Mouse (Mus musculus): ENCODE data around the gene Emg1. TPM values are rescaled to one million over a fixed set of nuclear protein-coding genes. Genes with fewer than 3 reads are reported as not detected.

The Emg1 gene
- polyA plus RNA-seq, 1 experiment from 2014 or later = 96.6 TPM

DNA sequence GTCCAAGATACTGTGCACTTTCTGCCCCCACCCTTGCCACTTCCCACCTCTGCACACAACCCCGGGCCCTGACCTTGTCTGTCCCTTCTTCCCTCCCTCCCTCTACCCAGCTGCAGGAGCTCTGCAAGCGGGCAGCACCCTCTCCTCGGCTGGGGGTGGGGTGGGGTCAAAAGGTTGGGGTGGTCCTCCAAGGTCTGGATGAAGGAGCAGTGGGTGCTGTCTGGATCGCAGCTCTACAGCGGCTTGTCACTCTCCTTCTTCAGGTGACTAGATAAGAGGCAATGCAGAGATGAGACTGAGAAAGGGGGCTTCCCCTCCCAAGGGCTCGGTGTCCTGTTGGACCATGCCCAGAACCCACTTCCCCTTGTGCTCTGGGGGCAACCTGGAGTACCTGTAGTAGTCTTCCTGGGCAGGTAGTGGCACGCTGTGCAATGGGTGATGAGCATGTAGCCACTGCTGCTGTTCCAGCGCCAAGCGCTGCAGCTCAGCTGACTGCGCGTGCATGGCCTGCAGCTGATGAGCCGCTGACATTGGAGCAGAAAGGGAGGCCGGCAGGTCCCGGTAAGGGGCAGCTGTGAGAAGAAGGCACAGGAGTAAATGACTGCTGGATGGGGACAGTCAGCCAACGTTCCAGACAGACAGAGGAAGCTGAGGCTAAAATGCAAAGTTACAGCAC is 31.0 kb upstream of the Emg1 start:
- no peak for ATAC-seq
- Histone ChIP-seq H3K9me3 (ENCODE audit: control insufficient read depth) (no peaks in the 10 kb centered on the region), H3K4me1 (replicated peaks; ENCODE audit: control insufficient read depth, insufficient read depth, low read length) (0 out of 2 replicates have a peak, but pooled peaks cover 9% of the 10 kb centered on the region), H3K4me3 (ENCODE audit: low read depth, low read length) (no peak overlapping the region), H3K27me3 (replicated peaks; ENCODE audit: control insufficient read depth, insufficient read depth, low read length) (no peaks in the 10 kb centered on the region), H3K27ac (ENCODE audit: low read depth, low read length) (no peak overlapping the region; the same call in 1 of the 2 replicates), H3K4me2 (replicated peaks; ENCODE audit: low read depth) (no peak overlapping the region), H3K9ac (ENCODE audit: low read depth, low read length) (no peak overlapping the region), H3K36me3 (ENCODE audit: control insufficient read depth, insufficient read depth) (peaks cover 29% of the 10 kb centered on the region)
- TF ChIP-seq CTCF (IDR thresholded peaks at IDR 0.05; ENCODE audit: low read depth) = no peak
- 92% methylated on average over 15 of the region's 15 CpGs for WGBS

DNA sequence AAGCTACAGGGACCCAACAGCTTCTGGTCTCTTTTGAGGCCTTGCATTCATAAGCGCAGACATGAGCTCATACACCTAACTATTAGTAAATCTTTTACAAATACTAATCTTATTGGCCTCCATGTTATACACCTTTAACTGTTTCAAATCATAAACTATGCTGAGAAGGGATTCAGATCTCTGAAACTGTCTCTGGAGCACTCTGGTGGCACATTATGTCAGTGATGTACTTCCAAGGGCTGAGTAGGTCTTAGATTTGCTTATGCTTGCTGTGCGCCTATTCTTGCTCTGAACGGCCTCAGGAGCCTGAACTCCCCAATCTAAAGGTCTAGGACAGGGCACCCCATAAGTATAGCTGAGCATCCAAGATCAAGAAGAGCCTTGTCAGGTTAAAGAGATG is 29.9 kb upstream of the Emg1 start:
- peak overlapping the region; percentile 49 for H3K4me3 ChIP-seq (ENCODE audit: low read depth, low read length)
- 65% methylated on average over 3 of the region's 3 CpGs for WGBS
- TF ChIP-seq CTCF (IDR thresholded peaks at IDR 0.05; ENCODE audit: low read depth) = no peak
- peak overlapping the region; percentile 96; the same call in 1 of the 2 replicates for H3K27ac ChIP-seq (ENCODE audit: low read depth, low read length)
- peak overlapping the region; percentile 86 for H3K4me2 ChIP-seq (replicated peaks; ENCODE audit: low read depth)
- H3K9me3 ChIP-seq (ENCODE audit: control insufficient read depth) = no peaks in the 10 kb centered on the region
- H3K36me3 ChIP-seq (ENCODE audit: control insufficient read depth, insufficient read depth) = peaks cover 19% of the 10 kb centered on the region
- H3K27me3 ChIP-seq (replicated peaks; ENCODE audit: control insufficient read depth, insufficient read depth, low read length) = no peaks in the 10 kb centered on the region
- H3K4me1 ChIP-seq (replicated peaks; ENCODE audit: control insufficient read depth, insufficient read depth, low read length) = 0 out of 2 replicates have a peak, but pooled peaks cover 9% of the 10 kb centered on the region
- 0 out of 2 replicates have a peak overlapping the region, but pooled peaks have one; percentile 68 for H3K9ac ChIP-seq (ENCODE audit: low read depth, low read length)
- ATAC-seq = no peak

DNA sequence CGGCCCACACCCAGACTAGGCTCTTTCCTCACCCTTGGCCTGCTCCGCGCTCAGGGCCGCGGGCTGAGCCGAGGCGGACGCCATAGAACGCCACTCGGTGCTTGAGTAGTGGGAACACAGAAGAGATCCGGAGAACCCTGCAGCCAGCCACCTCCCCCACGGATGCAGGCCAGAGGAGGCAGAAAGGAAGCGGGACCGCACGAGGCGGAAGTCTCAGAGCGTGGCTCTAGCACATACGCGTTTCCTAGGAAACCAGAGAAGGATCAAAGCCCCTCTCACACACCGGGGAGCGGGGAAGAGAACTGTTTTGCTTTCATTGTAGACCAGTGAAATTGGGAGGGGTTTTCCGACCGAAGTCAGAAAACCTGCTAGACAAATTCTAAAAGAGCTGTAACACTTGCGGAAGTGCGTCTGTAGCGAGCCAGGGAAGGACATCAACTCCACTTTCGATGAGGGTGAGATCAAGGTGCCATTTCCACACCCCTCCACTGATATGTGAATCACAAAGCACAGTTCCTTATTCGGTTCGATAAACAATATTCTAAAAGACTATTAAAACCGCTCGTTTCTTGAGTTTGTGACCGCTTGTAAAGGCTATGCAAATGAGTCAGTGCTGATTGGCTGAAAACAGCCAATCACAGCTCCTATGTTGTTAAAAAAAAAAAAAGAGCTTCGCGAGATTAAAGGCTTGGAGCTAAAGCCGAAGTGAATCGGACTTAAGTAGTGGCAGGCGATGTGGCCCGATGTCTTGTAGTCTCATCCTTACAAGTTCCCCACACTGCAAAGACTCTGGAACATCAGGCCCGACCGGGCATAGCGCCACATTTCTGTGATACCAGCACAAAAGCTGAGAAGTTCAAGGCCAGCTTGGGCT is 29.1 kb upstream of the Emg1 start, which contains the start of gene Grcc10:
Gene Grcc10, minus strand, starts transcription at position 487 of the 874 bp plus-strand sequence.
- Histone ChIP-seq H3K36me3 (ENCODE audit: control insufficient read depth, insufficient read depth) (peaks cover 19% of the 10 kb centered on the region), H3K9ac (ENCODE audit: low read depth, low read length) (peak within 1 kb of the TSS; percentile 68), H3K27ac (ENCODE audit: low read depth, low read length) (peak within 1 kb of the TSS; percentile 96), H3K9me3 (ENCODE audit: control insufficient read depth) (no peaks in the 10 kb centered on the region), H3K4me1 (replicated peaks; ENCODE audit: control insufficient read depth, insufficient read depth, low read length) (0 out of 2 replicates have a peak, but pooled peaks cover 6% of the 10 kb centered on the region), H3K4me3 (ENCODE audit: low read depth, low read length) (peak within 1 kb of the TSS; percentile 49), H3K4me2 (replicated peaks; ENCODE audit: low read depth) (peak within 1 kb of the TSS; percentile 86), H3K27me3 (replicated peaks; ENCODE audit: control insufficient read depth, insufficient read depth, low read length) (no peaks in the 10 kb centered on the region)
- peak; percentile 68 for ATAC-seq
- 0 out of 2 replicates have a peak, but pooled peaks have one; percentile 2 for TF ChIP-seq CTCF (IDR thresholded peaks at IDR 0.05; ENCODE audit: low read depth)
- under 1% methylated on average over 41 of the region's 41 CpGs for WGBS

DNA sequence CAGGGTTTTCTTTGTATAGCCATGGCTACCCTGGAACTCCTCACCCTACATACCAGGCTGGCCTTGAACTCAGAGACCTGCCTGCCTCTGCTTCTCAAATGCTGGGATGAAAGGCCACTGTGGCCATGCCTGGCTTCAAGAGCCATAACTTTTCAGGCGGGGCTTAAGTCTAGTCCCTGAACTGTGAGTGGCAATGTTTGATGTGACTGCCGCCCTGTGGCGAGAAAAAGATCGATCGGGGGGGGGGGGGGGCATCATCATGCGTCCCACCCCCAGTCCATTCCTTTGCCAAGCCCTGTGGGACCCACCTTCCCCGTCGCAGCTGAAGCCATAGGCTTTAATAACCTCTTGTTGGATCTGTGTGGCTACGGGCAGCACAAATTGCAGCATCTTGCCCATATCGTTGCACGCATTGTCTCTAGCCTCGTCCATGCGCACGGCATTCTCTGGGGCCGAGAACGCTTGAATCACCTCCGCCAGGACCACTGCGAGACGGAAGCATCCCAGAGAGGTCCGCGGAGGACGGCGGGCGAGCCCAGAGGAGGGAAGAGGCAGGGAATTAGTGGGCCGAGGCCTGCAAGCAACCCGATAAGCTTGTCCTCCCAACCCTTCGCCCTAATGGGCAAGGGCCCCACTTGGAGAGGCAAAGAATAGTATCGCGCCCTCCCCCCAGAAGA is 28.4 kb upstream of the Emg1 start:
- Histone ChIP-seq H3K4me2 (replicated peaks; ENCODE audit: low read depth) (peak overlapping the region; percentile 86), H3K27ac (ENCODE audit: low read depth, low read length) (peak overlapping the region; percentile 96), H3K27me3 (replicated peaks; ENCODE audit: control insufficient read depth, insufficient read depth, low read length) (no peaks in the 10 kb centered on the region), H3K4me1 (replicated peaks; ENCODE audit: control insufficient read depth, insufficient read depth, low read length) (0 out of 2 replicates have a peak, but pooled peaks cover 5% of the 10 kb centered on the region), H3K9ac (ENCODE audit: low read depth, low read length) (peak overlapping the region; percentile 68), H3K36me3 (ENCODE audit: control insufficient read depth, insufficient read depth) (peaks cover 19% of the 10 kb centered on the region), H3K4me3 (ENCODE audit: low read depth, low read length) (peak overlapping the region; percentile 49), H3K9me3 (ENCODE audit: control insufficient read depth) (no peaks in the 10 kb centered on the region)
- peak; percentile 77 for TF ChIP-seq CTCF (IDR thresholded peaks at IDR 0.05; ENCODE audit: low read depth)
- ATAC-seq = peak; percentile 2
- 1% methylated on average over 29 of the region's 29 CpGs for WGBS

DNA sequence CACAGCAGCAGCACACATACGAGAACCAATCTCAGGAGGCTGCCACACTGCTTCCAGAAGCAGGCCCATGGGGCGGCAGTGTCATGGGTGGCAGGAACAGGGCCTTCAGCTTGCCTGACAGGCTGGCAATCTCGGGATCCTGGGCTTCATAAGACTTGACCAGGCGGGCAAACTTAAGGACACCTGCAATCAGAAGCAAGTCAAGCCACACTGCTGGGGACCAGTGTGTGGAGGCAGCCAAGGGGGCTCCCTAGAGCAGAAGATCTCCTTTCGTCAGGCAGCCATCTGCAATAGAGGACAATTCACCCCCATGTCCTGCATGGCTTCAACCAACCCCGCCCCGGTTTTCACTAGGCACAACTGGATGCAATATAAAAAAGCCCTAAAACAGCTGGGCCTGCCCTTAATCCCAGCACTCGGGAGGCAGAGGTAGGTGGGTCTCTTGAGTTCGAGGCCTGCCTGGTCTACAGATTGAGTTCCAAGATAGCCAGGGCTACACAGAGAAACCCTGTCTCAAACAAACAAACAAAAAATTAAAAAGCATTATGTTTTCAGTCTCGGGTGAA is 27.3 kb upstream of the Emg1 start:
- Histone ChIP-seq H3K4me3 (ENCODE audit: low read depth, low read length) (no peak overlapping the region), H3K27me3 (replicated peaks; ENCODE audit: control insufficient read depth, insufficient read depth, low read length) (no peaks in the 10 kb centered on the region), H3K36me3 (ENCODE audit: control insufficient read depth, insufficient read depth) (peaks cover 11% of the 10 kb centered on the region), H3K9me3 (ENCODE audit: control insufficient read depth) (no peaks in the 10 kb centered on the region), H3K4me2 (replicated peaks; ENCODE audit: low read depth) (peak overlapping the region; percentile 59; the same call in 1 of the 2 replicates), H3K4me1 (replicated peaks; ENCODE audit: control insufficient read depth, insufficient read depth, low read length) (0 out of 2 replicates have a peak, but pooled peaks cover 5% of the 10 kb centered on the region), H3K9ac (ENCODE audit: low read depth, low read length) (no peak overlapping the region), H3K27ac (ENCODE audit: low read depth, low read length) (peak overlapping the region; percentile 96)
- 81% methylated on average over 10 of the region's 10 CpGs for WGBS
- no peak for TF ChIP-seq CTCF (IDR thresholded peaks at IDR 0.05; ENCODE audit: low read depth)
- no peak for ATAC-seq

Data from intestine, postnatal 0 days (tissue).